Mouse (Mus musculus): ENCODE data around the gene Aifm3.
A peak's percentile ranks its signal among the peaks of the same experiment; 100 is the strongest.
"Not testable (repeated sequence)": the region's sequence is repeated elsewhere in the genome, so short reads cannot be mapped to it uniquely, and the experiment has no call there.

Aifm3 gene

DNA sequence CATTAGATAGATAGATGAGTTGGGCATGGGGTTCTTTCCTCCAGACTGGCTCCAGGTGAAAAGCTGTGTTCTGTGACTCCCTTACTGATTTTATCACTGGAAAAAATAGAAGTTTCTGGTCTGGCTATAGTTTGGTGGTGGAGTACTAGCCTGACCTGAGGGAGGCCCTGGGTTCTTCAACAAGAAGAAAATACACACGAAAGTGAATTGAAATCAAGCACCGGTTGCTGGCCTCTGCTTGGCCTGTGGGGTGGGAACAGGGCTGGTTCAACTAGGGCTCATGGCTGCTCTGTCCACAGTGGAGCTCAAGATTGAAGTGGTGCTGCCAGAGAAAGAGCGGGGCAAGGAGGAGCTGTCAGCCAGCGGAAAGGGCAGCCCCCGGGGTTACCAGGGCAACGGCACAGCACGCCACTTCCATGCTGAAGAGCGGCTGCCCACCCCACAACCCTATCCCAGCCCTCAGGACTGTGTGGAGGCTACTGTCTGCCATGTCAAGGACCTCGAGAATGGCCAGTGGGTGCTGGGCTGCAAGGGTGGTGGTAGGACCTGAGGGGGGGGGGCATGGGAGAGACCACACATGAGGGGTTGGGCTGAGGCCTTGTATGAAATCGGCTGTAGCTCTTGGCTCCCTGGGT is 10.0 kb downstream of the Aifm3 start:
- no peak for DNase-seq (ENCODE audit: low read depth, low spot score)

DNA sequence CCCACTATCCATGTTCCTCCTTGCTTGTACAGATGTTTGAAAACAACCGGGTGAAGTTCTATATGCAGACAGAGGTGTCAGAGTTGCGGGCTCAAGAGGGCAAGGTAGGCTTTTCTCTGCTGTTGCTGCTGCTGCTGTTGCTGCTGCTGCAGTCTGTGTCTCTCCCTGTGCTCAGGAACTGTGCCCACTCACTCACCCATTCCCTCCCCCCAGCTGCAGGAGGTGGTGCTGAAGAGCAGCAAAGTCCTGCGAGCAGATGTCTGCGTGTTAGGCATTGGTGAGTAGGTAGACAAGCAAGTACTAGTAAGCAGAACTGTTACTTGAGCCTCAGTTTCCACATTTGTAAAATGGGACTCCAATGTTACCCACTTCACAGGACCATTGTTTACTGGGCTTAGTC is 13.3 kb downstream of the Aifm3 start:
- DNase-seq (ENCODE audit: low read depth, low spot score): no peak

DNA sequence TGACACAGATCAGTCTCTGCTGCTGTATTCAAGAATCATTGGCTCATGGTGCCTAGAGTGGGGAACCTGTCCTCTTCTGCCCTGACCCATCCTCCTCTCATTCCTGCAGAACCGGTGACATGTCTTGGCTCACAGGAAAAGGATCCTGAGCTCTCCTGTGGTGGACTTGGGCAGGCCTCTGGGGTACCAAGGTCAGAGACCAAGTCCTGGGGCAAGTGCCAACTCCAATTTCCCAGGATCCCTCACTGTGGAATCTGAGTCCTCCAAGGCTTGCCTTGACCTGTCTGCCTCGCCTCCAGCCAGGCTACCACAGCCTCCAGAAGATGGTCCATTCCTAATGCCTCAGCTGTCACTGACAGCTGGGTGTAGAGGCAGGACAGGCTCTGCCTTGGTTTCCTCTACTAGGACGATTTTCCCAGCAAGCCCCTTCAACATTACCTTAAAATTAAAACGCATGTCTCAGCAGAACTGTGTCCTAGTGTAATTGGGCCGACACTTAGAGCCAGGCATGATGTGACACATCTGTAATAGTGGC is 17.7 kb downstream of the Aifm3 start:
- no peak for DNase-seq (ENCODE audit: low read depth, low spot score)

DNA sequence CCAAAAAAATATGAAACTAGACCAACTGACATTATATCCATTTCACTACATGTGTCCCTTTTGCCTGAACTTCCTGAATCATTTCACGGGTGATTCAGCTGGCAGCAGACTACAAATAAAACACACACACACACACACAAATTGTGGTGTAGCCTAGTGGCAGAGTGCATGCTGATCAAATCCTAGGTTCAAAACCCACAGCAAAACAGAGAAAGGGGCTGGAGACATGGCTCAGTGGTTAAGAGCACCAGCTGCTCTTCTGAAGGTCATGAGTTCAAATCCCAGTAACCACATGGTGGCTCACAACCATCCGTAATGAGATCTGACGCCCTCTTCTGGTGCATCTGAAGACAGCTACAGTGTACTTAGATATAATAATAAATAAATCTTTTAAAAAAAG is 18.6 kb downstream of the Aifm3 start:
- DNase-seq (ENCODE audit: low read depth, low spot score): not testable (repeated sequence)

DNA sequence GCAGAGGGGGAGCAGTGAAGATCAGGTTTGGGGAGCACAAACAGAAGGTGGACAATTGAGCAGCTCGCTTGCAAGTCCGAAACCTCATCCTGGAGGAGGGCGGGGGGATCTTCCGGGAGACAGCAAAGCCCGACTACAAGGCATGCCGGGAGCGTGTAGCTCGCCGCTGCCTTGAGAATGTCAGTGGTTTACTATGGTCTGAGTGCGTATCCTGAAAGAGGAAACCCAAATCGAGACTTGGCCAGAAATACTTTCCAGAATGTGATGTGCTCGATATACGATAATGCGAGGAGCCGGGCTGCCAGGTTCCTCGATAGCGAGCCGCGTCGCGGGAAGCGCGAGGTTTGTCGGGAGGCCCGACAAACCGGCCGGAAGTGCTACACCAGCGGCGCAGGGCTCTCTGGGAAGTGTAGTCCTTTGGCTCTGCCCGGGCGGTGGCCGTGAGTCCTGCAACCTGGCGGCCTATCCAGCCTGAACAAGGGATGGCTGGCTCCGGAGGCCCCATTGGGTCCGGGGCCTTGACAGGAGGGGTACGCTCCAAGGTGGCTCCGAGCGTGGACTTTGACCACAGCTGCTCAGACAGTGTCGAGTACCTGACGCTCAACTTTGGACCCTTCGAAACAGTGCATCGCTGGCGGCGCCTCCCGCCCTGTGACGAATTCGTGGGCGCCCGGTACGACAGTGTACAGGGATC is 19.3 kb downstream of the Aifm3 start, which contains the start of gene Lztr1:
Gene Lztr1 (plus strand): TSS at position 143 of the 694 bp plus-strand sequence.
- peak; percentile 79 for DNase-seq (ENCODE audit: low read depth, low spot score)

- no peak for DNase-seq (ENCODE audit: low read depth, low spot score)
Observed at GRCm38 (mm10) chr16:17509240-17509597, 19.8 kb downstream of the Aifm3 start.

DNA sequence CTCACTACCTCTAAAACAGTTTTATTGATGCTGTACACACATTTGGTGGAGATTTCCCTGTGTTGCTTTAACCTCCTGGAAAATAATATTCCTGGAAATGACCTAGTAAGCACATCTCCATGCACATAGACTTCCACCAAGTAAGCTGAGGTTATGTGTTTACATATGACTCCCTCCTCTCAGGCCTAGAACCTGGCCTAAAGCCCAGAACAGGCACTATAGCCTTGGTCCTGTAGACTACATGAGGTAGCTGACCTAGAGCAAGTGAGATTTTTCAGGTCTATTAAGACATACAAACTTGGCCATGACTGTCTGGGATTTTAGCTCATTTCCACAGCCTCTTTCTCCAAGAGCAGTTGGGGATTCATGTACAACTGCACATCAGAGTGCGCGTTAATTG is 20.7 kb downstream of the Aifm3 start:
- DNase-seq (ENCODE audit: low read depth, low spot score): no peak

DNA sequence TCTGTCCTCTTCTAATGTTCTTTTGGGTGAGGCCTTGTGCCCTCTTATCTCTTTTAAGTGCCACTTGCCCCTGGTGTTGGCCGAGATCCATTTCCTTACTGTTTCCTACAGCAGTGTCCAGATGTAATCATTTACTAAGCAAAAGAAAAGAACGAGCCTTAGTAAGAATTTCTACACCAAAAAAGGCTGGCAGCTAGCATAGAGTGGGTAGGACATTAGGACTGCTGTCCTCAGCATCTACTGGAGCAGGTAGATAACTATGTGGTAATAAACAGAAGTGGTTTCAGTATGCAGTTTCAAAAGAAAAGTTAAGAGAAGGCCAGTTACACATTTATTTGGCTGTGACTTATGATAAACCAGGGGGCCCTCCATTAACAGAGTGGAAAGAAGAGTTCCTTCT is 21.3 kb downstream of the Aifm3 start:
- DNase-seq (ENCODE audit: low read depth, low spot score): no peak

- DNase-seq (ENCODE audit: low read depth, low spot score): no peak
Observed at GRCm38 (mm10) chr16:17511431-17511830, 22.0 kb downstream of the Aifm3 start.

DNA sequence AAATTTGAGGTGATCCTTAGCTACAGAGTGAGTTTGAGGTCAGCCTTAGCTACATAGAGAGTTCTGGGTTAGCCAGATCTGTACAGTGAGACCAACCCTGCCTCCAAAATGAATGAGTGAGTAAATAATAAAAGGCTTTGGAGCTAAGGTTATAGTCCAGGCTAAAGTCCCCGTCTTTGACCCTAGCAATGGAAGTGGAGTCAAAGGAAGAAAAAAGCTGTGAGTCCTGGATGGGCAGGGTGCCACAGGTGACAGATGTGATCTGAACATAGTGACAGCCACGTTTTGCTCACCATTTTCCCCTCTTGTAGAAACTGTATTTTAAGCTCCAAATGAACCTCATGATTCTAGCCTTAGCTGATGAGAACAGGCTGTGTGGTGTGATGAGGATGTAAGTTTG is 29.5 kb downstream of the Aifm3 start:
- DNase-seq (ENCODE audit: low read depth, low spot score): no peak

DNA sequence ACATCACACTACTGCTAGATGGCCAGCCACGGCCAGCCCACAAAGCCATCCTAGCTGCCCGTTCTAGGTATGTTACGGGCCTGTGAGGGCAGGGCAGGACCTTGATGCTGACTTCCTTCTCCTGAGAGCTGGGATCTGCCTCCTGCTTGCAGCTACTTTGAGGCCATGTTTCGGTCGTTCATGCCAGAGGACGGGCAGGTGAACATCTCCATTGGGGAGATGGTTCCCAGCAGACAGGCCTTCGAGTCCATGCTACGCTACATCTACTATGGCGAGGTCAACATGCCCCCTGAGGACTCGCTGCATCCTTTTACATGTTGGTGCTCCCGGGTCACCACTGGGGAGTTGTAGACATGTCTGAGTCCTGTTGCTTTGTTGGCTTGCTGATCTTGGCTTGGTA is 34.7 kb downstream of the Aifm3 start:
- no peak for DNase-seq (ENCODE audit: low read depth, low spot score)

DNA sequence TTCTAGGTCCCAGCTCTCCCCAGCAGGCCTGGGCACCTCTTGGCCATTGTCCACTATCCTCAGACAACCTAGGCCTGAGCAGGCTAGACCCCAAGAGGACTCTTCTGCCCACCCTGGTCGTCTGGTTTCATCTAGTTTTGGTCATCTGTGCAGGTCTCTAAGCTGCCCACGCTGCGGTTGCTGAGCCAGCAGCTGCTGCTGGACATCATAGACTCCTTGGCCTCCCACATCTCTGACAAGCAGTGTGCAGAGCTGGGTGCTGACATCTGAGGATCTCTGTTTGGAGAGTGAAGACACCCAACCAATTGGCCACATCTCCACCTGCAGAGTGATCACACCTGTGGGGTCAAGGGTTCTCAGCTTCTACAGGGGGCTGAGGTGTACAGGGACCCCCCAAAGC is 36.1 kb downstream of the Aifm3 start:
- no peak for DNase-seq (ENCODE audit: low read depth, low spot score)

- no peak for DNase-seq (ENCODE audit: low read depth, low spot score)
Observed at GRCm38 (mm10) chr16:17526223-17526622, 36.8 kb downstream of the Aifm3 start.

DNA sequence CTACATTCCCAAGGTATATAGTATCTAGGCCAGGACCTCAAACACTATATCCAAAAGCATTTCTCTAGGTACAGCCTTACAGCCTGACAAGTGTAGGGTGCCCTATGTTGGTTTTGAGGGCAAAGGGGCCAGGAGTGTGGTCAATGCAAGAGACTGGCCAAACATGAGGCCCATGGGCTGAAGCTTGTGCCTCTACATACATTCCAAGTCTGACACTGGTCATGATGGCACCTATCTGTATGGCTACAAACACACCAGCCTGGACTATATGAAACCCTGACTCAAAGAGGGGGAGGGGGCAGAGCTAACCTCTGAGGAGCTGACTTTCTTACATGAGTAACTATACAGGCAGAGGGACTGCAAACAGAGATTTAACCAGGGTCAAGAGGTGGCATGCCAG is 38.2 kb downstream of the Aifm3 start:
- no peak for DNase-seq (ENCODE audit: low read depth, low spot score)

- no peak for DNase-seq (ENCODE audit: low read depth, low spot score)
Observed at GRCm38 (mm10) chr16:17528276-17528675, 38.9 kb downstream of the Aifm3 start.

DNA sequence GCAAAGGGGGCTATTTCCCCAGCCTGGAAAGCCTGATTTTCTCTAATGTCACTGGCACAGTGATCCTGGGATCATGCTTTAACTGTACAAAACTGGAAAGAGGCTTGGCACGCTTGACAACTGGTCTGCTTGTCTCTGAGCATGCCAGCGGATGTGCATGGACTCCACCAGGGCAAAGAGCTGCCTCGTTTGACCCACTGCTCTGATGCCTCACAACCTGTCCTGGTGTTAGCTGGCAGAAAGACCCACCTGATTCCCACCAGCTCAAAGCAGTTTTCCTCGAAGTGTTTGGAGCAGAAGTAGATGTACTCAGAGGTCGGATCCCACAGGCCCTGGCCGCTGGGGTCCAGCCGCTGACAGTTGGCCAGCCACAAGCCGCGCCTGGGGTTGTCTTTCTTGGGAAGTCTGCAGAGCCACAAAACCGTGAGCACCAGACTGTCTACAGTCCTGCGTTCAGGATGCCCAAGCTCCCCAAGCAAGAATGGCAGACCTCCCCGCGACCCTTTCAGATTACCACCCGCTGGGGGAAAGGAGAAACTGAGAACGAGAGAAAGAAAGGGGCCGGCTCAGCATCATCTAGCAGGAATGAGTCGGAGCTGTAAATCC is 40.7 kb downstream of the Aifm3 start:
- DNase-seq (ENCODE audit: low read depth, low spot score): no peak

GRCm38 (mm10) chr16:17530640-17531288 is 41.4 kb downstream of the Aifm3 start, which contains the start of gene Thap7:
Thap7 (minus strand) TSS chr16:17531136.
- DNase-seq (ENCODE audit: low read depth, low spot score): peak; percentile 97

DNA sequence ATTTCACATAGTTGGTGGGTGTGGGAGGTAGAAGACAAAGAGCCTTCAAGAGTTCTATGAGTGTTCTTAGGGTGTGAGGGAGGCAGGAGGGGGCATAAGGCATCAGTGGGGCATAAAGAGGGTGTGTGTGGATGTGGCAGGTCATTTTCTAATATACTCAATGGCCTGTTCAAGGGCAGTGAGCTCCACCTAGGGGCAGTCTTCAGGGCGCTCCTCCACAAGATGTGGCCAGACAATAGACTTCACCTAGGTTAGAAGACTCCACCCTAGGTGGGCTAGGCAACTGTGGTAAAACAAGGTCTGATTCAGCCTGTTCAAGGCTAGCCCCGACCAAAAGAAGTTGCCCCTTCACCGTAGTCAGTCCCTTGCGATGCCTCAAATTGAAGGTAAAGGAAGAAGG is 42.9 kb downstream of the Aifm3 start:
- no peak for DNase-seq (ENCODE audit: low read depth, low spot score)

DNA sequence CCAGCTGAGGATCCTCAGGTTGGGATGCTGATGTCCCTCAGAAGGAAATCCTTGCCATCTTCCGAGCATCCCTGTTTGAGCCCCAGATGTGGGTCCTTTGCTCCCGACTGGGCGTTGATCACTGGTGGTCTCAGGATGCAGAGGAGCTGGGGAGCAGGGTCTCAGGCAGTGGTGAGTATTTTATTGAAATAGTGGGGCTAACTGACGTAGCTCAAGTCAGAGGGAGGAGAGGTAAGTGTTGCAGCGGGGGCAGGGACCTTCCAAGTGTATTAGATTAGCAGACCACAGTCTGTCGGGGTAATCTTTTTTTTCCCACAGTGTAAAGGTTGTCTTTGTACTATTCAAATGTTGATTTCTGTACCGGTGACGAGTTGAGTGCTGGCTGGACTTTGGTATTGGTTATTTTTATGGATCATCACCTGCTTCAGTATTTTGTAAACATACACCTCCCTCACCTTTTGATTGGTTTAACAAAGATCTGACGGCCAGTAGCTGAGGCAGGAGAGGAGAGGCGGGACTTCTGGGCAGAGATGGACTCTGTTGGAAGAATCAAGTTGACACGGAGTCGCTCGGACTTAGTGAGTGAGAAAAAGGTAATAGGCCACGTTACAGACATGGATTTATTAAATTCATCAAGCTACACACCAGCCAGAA is 43.4 kb downstream of the Aifm3 start:
- no peak for DNase-seq (ENCODE audit: low read depth, low spot score)

DNA sequence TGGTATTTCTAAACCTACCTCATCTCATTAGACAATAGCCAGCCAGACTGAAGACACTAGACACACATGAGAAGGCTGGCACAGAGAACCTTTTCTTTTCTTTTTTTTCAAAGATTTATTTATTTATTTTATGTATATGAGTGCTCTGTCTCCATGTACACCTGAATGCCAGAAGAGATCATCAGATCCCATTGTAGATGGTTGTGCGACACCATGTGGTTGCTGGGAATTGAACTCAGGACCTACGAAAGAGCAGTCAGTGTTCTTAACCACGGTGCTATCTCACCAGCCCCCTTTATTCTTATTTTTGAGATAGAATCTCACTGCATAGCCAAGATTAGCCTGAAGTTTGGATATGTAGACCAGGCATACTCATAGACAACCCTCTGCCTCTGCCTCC is 47.2 kb downstream of the Aifm3 start:
- DNase-seq (ENCODE audit: low read depth, low spot score): no peak

DNA sequence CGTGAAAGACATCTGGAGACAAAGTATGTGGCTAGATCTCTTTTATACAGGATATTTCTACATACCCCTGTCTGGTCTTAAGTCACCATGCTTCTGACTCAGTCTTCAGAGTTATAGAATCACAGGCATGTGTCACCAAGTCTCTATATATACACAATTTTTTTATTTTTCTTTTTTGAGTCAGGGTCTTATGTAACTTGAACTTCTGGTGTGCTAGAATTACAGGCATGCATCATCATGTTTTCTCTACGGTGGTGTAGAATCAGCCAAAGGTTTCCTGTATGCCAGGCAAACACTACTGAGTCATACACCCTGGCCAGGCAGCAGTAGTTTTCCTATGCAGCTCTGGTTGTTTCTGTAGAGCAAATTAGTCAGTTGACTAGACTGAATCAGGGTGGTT is 53.2 kb downstream of the Aifm3 start:
- DNase-seq (ENCODE audit: low read depth, low spot score): no peak

GRCm38 (mm10) chr16:17552837-17553236 is 63.4 kb downstream of the Aifm3 start:
- no peak for DNase-seq (ENCODE audit: low read depth, low spot score)

Data from embryo, embryonic 11.5 days (tissue).